Mouse (Mus musculus) frontal cortex, postnatal 36 days (tissue): Measurements from ENCODE around the gene Ngb.

Source experiments
- DNase-seq, 2 experiments: peaks; one replicate each; pipeline ENCODE4 v3.0.0; 2022; ENCODE audit warnings: low spot score in 2 of 2

The Ngb gene

GRCm38 (mm10) chr12:87102165-87102631, at the start of gene Ngb:
TSS of gene Ngb (minus strand) at chr12:87102539.
- no peak for DNase-seq

- DNase-seq: no peak
These were observed 47.1 kb upstream of the Ngb start for GRCm38 (mm10) chr12:87149471-87149870.

- DNase-seq: no peak
These were observed 45.8 kb upstream of the Ngb start for GRCm38 (mm10) chr12:87148136-87148535.

- DNase-seq: peak; percentile 92 to 95
These were observed 45.2 kb upstream of the Ngb start, which contains the start of gene Pomt2 for GRCm38 (mm10) chr12:87147395-87148089. TSS of gene Pomt2 (minus strand) at chr12:87147968.

GRCm38 (mm10) chr12:87146966-87147365, 44.6 kb upstream of the Ngb start, which contains the start of gene Gstz1:
TSS of gene Gstz1 (plus strand) at chr12:87147165.
- DNase-seq: peak; percentile 88 to 89

- DNase-seq: no peak
These were observed 39.8 kb upstream of the Ngb start for GRCm38 (mm10) chr12:87142156-87142555.

GRCm38 (mm10) chr12:87138768-87139167, 36.4 kb upstream of the Ngb start:
- no peak for DNase-seq

- DNase-seq: no peak
These were observed 36.0 kb upstream of the Ngb start for GRCm38 (mm10) chr12:87138342-87138701.

- DNase-seq: no peak
These were observed 35.4 kb upstream of the Ngb start for GRCm38 (mm10) chr12:87137439-87138341.

GRCm38 (mm10) chr12:87132784-87133183, 30.4 kb upstream of the Ngb start:
- no peak for DNase-seq

GRCm38 (mm10) chr12:87132210-87132609, 29.9 kb upstream of the Ngb start:
- no peak for DNase-seq

GRCm38 (mm10) chr12:87131619-87132018, 29.3 kb upstream of the Ngb start:
- DNase-seq: no peak

GRCm38 (mm10) chr12:87131181-87131580, 28.8 kb upstream of the Ngb start:
- no peak for DNase-seq

- no peak for DNase-seq
These were observed 27.9 kb upstream of the Ngb start for GRCm38 (mm10) chr12:87130224-87130623.

GRCm38 (mm10) chr12:87127256-87127655, 24.9 kb upstream of the Ngb start:
- DNase-seq: no peak

- no peak for DNase-seq
These were observed 19.7 kb upstream of the Ngb start for GRCm38 (mm10) chr12:87121918-87122589.

GRCm38 (mm10) chr12:87107357-87107977, 5.1 kb upstream of the Ngb start:
- DNase-seq: no peak

- DNase-seq: no peak
These were observed 2.5 kb upstream of the Ngb start for GRCm38 (mm10) chr12:87104796-87105195.

GRCm38 (mm10) chr12:87103471-87103870, 1.1 kb upstream of the Ngb start:
- DNase-seq: no peak

GRCm38 (mm10) chr12:87100331-87100730, 2.0 kb downstream of the Ngb start:
- no peak for DNase-seq

- DNase-seq: peak in 1 of 2 experiments; percentile 15
These were observed 8.7 kb downstream of the Ngb start for GRCm38 (mm10) chr12:87093671-87094070.

GRCm38 (mm10) chr12:87093249-87093648, 9.1 kb downstream of the Ngb start:
- DNase-seq: peak in 1 of 2 experiments; percentile 16
